Mouse (Mus musculus): ENCODE measurements around the gene AI413582.

- no peak for TF ChIP-seq TAL1 (IDR thresholded peaks at IDR 0.05; ENCODE audit: low read length)
- TF ChIP-seq POLR2A (IDR thresholded peaks at IDR 0.05; ENCODE audit: control insufficient read depth in 1 of 2, insufficient read depth in 1 of 2, low read depth in 1 of 2, low read length in 2 of 2, poor library complexity in 1 of 2): no peak
- no peak for TF ChIP-seq JUND (IDR thresholded peaks at IDR 0.05; ENCODE audit: low read depth, low read length)
- TF ChIP-seq CTCF (IDR thresholded peaks at IDR 0.05 in 2 of 3, conservative IDR thresholded peaks at IDR 0.05 in 1 of 3; ENCODE audit: control insufficient read depth in 1 of 3, insufficient read depth in 1 of 3, low read depth in 2 of 3, low read length in 3 of 3, poor library complexity in 1 of 3, severe bottlenecking in 1 of 3): no peak
- no peak for TF ChIP-seq CHD2 (IDR thresholded peaks at IDR 0.05; ENCODE audit: low read length)
- no peak for TF ChIP-seq MAFK (IDR thresholded peaks at IDR 0.05; ENCODE audit: borderline replicate concordance, low read depth, low read length)
- TF ChIP-seq SMC3 (IDR thresholded peaks at IDR 0.05; ENCODE audit: low read depth, low read length): no peak
- TF ChIP-seq RAD21 (IDR thresholded peaks at IDR 0.05; ENCODE audit: low read depth, low read length): no peak
- TF ChIP-seq HCFC1 (IDR thresholded peaks at IDR 0.05; ENCODE audit: low read depth, low read length): no peak
- TF ChIP-seq BHLHE40 (IDR thresholded peaks at IDR 0.05; ENCODE audit: borderline replicate concordance, low read depth, low read length): no peak
Observed at GRCm38 (mm10) chr17:27592565-27592910, 27.0 kb upstream of the AI413582 start.
